Mouse (Mus musculus): ENCODE measurements around the gene Tsga10ip. TPM values are rescaled to one million over a fixed set of nuclear protein-coding genes. Genes with fewer than 3 reads are reported as not detected.

The Tsga10ip gene
- total and polyA plus RNA-seq, 3 experiments = 0.87 to 0.89 TPM; not detected in 1

DNA sequence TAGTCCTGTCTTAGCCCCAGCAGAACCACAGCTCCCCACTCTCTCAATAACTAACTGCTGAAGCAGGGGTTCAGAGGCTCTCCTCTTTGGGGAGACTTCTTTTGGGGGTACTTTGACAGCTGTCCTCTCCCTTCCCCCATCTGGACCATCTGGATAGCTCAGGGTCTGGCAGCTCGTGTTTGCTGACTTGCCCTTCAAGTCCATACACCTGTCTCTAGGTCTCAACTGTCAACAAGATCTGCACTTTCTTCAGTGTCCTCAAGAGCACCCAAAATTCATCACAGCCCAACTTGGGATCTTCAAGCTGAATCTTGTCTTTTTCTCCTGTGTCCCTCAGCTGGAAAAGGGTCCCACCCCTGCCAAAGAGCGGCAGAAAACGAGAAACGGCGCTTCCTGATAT lies 19.5 kb upstream of the Tsga10ip start:
- no peak for TF ChIP-seq ZNF384 (IDR thresholded peaks at IDR 0.05; ENCODE audit: low read depth, low read length)
- TF ChIP-seq TBP (conservative IDR thresholded peaks at IDR 0.05; ENCODE audit: low read depth, low read length) = no peak
- no peak for TF ChIP-seq KAT2A (IDR thresholded peaks at IDR 0.05; ENCODE audit: insufficient replicate concordance, low read length)
- TF ChIP-seq CTCF (conservative IDR thresholded peaks at IDR 0.05 in 1 of 2, IDR thresholded peaks at IDR 0.05 in 1 of 2; ENCODE audit: low read depth in 2 of 2, low read length in 2 of 2) = no peak
- TF ChIP-seq MYC (IDR thresholded peaks at IDR 0.05; ENCODE audit: low read depth, low read length) = no peak
- TF ChIP-seq NELFE (IDR thresholded peaks at IDR 0.05; ENCODE audit: low read depth, low read length) = no peak
- TF ChIP-seq ZKSCAN1 (IDR thresholded peaks at IDR 0.05; ENCODE audit: borderline replicate concordance, low read depth, low read length) = no peak
- TF ChIP-seq SIN3A (IDR thresholded peaks at IDR 0.05; ENCODE audit: low read length) = no peak
- no peak for TF ChIP-seq POLR2AphosphoS2 (IDR thresholded peaks at IDR 0.05; ENCODE audit: low read depth, low read length)
- TF ChIP-seq ELF1 (IDR thresholded peaks at IDR 0.05; ENCODE audit: low read depth, low read length) = no peak
- TF ChIP-seq EP300 (IDR thresholded peaks at IDR 0.05; ENCODE audit: low read length) = no peak
- TF ChIP-seq MAX (IDR thresholded peaks at IDR 0.05; ENCODE audit: low read length) = no peak
- TF ChIP-seq JUND (conservative IDR thresholded peaks at IDR 0.05; ENCODE audit: low read depth, low read length) = no peak
- Histone ChIP-seq H3K27me3 (replicated peaks) (no peaks in the 10 kb centered on the region), H3K36me3 (replicated peaks in 1 of 2; ENCODE audit: control insufficient read depth in 1 of 2, insufficient read depth in 1 of 2, low read length in 1 of 2) (peaks cover 30 to 68% of the 10 kb centered on the region in 2 experiments), H3K4me1 (ENCODE audit: control insufficient read depth in 1 of 2, insufficient read depth in 2 of 2) (peaks cover 16 to 27% of the 10 kb centered on the region in 2 experiments), H3K4me2 (ENCODE audit: insufficient read depth, low read depth, poor library complexity, severe bottlenecking) (no peak overlapping the region), H3K9ac (ENCODE audit: insufficient read depth, low read depth) (no peak overlapping the region), H3K9me3 (replicated peaks; ENCODE audit: low read length) (no peaks in the 10 kb centered on the region), H3K27ac (ENCODE audit: insufficient read depth, low read depth) (no peak overlapping the region), H3K4me3 (replicated peaks in 1 of 3; ENCODE audit: low read depth in 2 of 3, low read length in 2 of 3, poor library complexity in 1 of 3) (no peak overlapping the region), H3K79me2 (replicated peaks; ENCODE audit: control insufficient read depth, extremely low read depth, insufficient read depth, poor library complexity, severe bottlenecking) (no peaks in the 10 kb centered on the region; the same call in 1 of the 2 replicates)
- in situ Hi-C loops (cut with MboI; ENCODE audit: low pct_ligation_motif_present, low pct_unique_long_range_greater_than_20kb, low sequenced_read_pairs) (no loop called here), dilution Hi-C loops (cut with MboI; ENCODE audit: extremely low pct_ligation_motif_present, extremely low pct_unique_long_range_greater_than_20kb, low sequenced_read_pairs) (no loop called here)
- no peak for DNase-seq (ENCODE audit: extremely low read depth)

DNA sequence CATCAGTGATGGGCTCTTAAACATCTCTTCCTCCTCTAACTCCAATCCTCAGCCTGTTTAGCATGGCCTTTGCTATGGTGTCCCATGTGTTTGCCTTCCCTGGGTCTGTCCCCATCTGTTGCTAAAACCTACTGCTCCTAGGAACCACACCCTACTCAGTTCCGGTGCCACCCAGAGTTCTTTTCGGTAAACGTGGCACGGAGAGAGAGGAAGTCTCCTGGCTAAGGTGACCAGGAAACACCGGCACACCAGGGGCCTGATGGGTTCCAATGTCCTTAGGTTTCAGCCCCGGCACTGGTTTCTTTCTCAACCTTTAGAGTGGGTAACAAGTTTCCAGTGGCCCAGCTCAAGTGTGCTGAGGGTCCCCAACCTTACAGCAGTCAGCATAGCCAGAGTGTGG lies 18.3 kb upstream of the Tsga10ip start:
- TF ChIP-seq PAX5 (IDR thresholded peaks at IDR 0.05; ENCODE audit: low read length) (no peak), IRF4 (IDR thresholded peaks at IDR 0.05; ENCODE audit: low read depth, low read length) (no peak), ZKSCAN1 (IDR thresholded peaks at IDR 0.05; ENCODE audit: borderline replicate concordance, low read depth, low read length) (no peak), JUN (IDR thresholded peaks at IDR 0.05; ENCODE audit: insufficient read depth, low read depth, low read length) (no peak), KAT2A (IDR thresholded peaks at IDR 0.05; ENCODE audit: insufficient replicate concordance, low read length) (no peak), BHLHE40 (IDR thresholded peaks at IDR 0.05; ENCODE audit: low read depth, low read length) (no peak), EP300 (IDR thresholded peaks at IDR 0.05; ENCODE audit: low read length) (no peak), MEF2A (IDR thresholded peaks at IDR 0.05; ENCODE audit: borderline replicate concordance, low read depth, low read length) (no peak), NRF1 (IDR thresholded peaks at IDR 0.05; ENCODE audit: low read depth, low read length) (no peak), MAZ (IDR thresholded peaks at IDR 0.05; ENCODE audit: low read depth, low read length) (no peak), CTCF (conservative IDR thresholded peaks at IDR 0.05 in 1 of 2, IDR thresholded peaks at IDR 0.05 in 1 of 2; ENCODE audit: low read depth in 2 of 2, low read length in 2 of 2) (no peak), ZC3H11A (IDR thresholded peaks at IDR 0.05; ENCODE audit: low read depth, low read length) (no peak), ELF1 (IDR thresholded peaks at IDR 0.05; ENCODE audit: low read depth, low read length) (no peak), MYC (IDR thresholded peaks at IDR 0.05; ENCODE audit: low read depth, low read length) (no peak), MAFK (IDR thresholded peaks at IDR 0.05; ENCODE audit: insufficient replicate concordance, low read length) (no peak), SIN3A (IDR thresholded peaks at IDR 0.05; ENCODE audit: low read length) (no peak), USF2 (conservative IDR thresholded peaks at IDR 0.05; ENCODE audit: low read depth, low read length) (no peak), HCFC1 (IDR thresholded peaks at IDR 0.05; ENCODE audit: low read depth, low read length) (no peak), RCOR1 (conservative IDR thresholded peaks at IDR 0.05; ENCODE audit: low read depth, low read length) (no peak)
- Histone ChIP-seq H3K79me2 (replicated peaks; ENCODE audit: control insufficient read depth, extremely low read depth, insufficient read depth, poor library complexity, severe bottlenecking) (no peaks in the 10 kb centered on the region), H3K9ac (ENCODE audit: insufficient read depth, low read depth) (no peak overlapping the region), H3K27me3 (replicated peaks) (no peaks in the 10 kb centered on the region), H3K4me3 (replicated peaks in 1 of 3; ENCODE audit: low read depth in 2 of 3, low read length in 2 of 3, poor library complexity in 1 of 3) (no peak overlapping the region), H3K27ac (ENCODE audit: insufficient read depth, low read depth) (no peak overlapping the region), H3K36me3 (replicated peaks in 1 of 2; ENCODE audit: control insufficient read depth in 1 of 2, insufficient read depth in 1 of 2, low read length in 1 of 2) (peaks cover 21 to 59% of the 10 kb centered on the region in 2 experiments), H3K9me3 (replicated peaks; ENCODE audit: low read length) (no peaks in the 10 kb centered on the region), H3K4me1 (ENCODE audit: control insufficient read depth in 1 of 2, insufficient read depth in 2 of 2) (peaks cover 6 to 15% of the 10 kb centered on the region in 2 experiments), H3K4me2 (ENCODE audit: insufficient read depth, low read depth, poor library complexity, severe bottlenecking) (no peak overlapping the region)
- no peak for DNase-seq (ENCODE audit: extremely low read depth)
- dilution Hi-C loops (cut with MboI; ENCODE audit: extremely low pct_ligation_motif_present, extremely low pct_unique_long_range_greater_than_20kb, low sequenced_read_pairs) = no loop called here
- in situ Hi-C loops (cut with MboI; ENCODE audit: low pct_ligation_motif_present, low pct_unique_long_range_greater_than_20kb, low sequenced_read_pairs) = no loop called here

Measured in CH12.LX (cell line).